Mouse (Mus musculus): Measurements from ENCODE around the gene Gm28635. TPM values are rescaled to one million over a fixed set of nuclear protein-coding genes. Genes with fewer than 3 reads are reported as not detected.
A peak's percentile ranks its signal among the peaks of the same experiment; 100 is the strongest.

The Gm28635 gene
- polyA plus RNA-seq, 1 experiment from 2014 or later = not detected

- 32% methylated on average over 9 of the region's 9 CpGs for WGBS
- no peak for ATAC-seq (ENCODE audit: insufficient number of reproducible peaks, insufficient read depth, low FRiP score, low read depth)
Measured at GRCm38 (mm10) chr2:84716423-84717355, 38.8 kb upstream of the Gm28635 start.

GRCm38 (mm10) chr2:84715562-84716361 lies 37.9 kb upstream of the Gm28635 start:
- Histone ChIP-seq H3K36me3 (ENCODE audit: control insufficient read depth, insufficient read depth, low read length) (peaks cover 3% of the 10 kb centered on the region; the same call in 1 of the 2 replicates), H3K4me2 (replicated peaks; ENCODE audit: low read depth, low read length) (peak overlapping the region; percentile 86), H3K4me3 (ENCODE audit: low read depth, low read length) (peak overlapping the region; percentile 75), H3K27ac (ENCODE audit: low read length) (peak overlapping the region; percentile 90), H3K9me3 (ENCODE audit: control insufficient read depth, low read depth, low read length) (no peaks in the 10 kb centered on the region), H3K4me1 (ENCODE audit: control insufficient read depth, insufficient read depth, low read length) (peaks cover 11% of the 10 kb centered on the region), H3K27me3 (ENCODE audit: control insufficient read depth, insufficient read depth, low read length) (no peaks in the 10 kb centered on the region), H3K9ac (replicated peaks; ENCODE audit: low read depth, low read length) (peak overlapping the region; percentile 73)
- peak; percentile 95 for ATAC-seq (ENCODE audit: insufficient number of reproducible peaks, insufficient read depth, low FRiP score, low read depth)
- WGBS = under 1% methylated on average over 33 of the region's 33 CpGs

More at GRCm38 (mm10) chr2:84716423-84717355, 38.8 kb upstream of the Gm28635 start:
- Histone ChIP-seq H3K4me1 (ENCODE audit: control insufficient read depth, insufficient read depth, low read length) (peaks cover 11% of the 10 kb centered on the region), H3K36me3 (ENCODE audit: control insufficient read depth, insufficient read depth, low read length) (peaks cover 3% of the 10 kb centered on the region; the same call in 1 of the 2 replicates), H3K27me3 (ENCODE audit: control insufficient read depth, insufficient read depth, low read length) (no peaks in the 10 kb centered on the region), H3K4me3 (ENCODE audit: low read depth, low read length) (peak overlapping the region; percentile 75), H3K9ac (replicated peaks; ENCODE audit: low read depth, low read length) (peak overlapping the region; percentile 73; the same call in 1 of the 2 replicates), H3K9me3 (ENCODE audit: control insufficient read depth, low read depth, low read length) (no peaks in the 10 kb centered on the region), H3K27ac (ENCODE audit: low read length) (peak overlapping the region; percentile 90), H3K4me2 (replicated peaks; ENCODE audit: low read depth, low read length) (peak overlapping the region; percentile 86)

- H3K27ac ChIP-seq (ENCODE audit: low read length) = peak within 1 kb of the TSS; percentile 90
- H3K9ac ChIP-seq (replicated peaks; ENCODE audit: low read depth, low read length) = peak within 1 kb of the TSS; percentile 85
- under 1% methylated on average over 89 of the region's 107 CpGs for WGBS
- peak within 1 kb of the TSS; percentile 75 for H3K4me3 ChIP-seq (ENCODE audit: low read depth, low read length)
- H3K4me2 ChIP-seq (replicated peaks; ENCODE audit: low read depth, low read length) = peak within 1 kb of the TSS; percentile 86
- H3K36me3 ChIP-seq (ENCODE audit: control insufficient read depth, insufficient read depth, low read length) = peaks cover 11% of the 10 kb centered on the region; the same call in 1 of the 2 replicates
- no peaks in the 10 kb centered on the region for H3K9me3 ChIP-seq (ENCODE audit: control insufficient read depth, low read depth, low read length)
- H3K4me1 ChIP-seq (ENCODE audit: control insufficient read depth, insufficient read depth, low read length) = peaks cover 11% of the 10 kb centered on the region
- peak; percentile 96 for ATAC-seq (ENCODE audit: insufficient number of reproducible peaks, insufficient read depth, low FRiP score, low read depth)
- no peaks in the 10 kb centered on the region for H3K27me3 ChIP-seq (ENCODE audit: control insufficient read depth, insufficient read depth, low read length)
Measured at GRCm38 (mm10) chr2:84714811-84715561, 37.1 kb upstream of the Gm28635 start, which contains the start of gene Zdhhc5. Zdhhc5 (minus strand) TSS chr2:84715180.

GRCm38 (mm10) chr2:84714422-84714810 lies 36.6 kb upstream of the Gm28635 start:
- WGBS = under 1% methylated on average over 18 of the region's 26 CpGs
- ATAC-seq (ENCODE audit: insufficient number of reproducible peaks, insufficient read depth, low FRiP score, low read depth) = no peak
- Histone ChIP-seq H3K27me3 (ENCODE audit: control insufficient read depth, insufficient read depth, low read length) (no peaks in the 10 kb centered on the region), H3K27ac (ENCODE audit: low read length) (peak overlapping the region; percentile 90), H3K9me3 (ENCODE audit: control insufficient read depth, low read depth, low read length) (no peaks in the 10 kb centered on the region), H3K36me3 (ENCODE audit: control insufficient read depth, insufficient read depth, low read length) (peaks cover 15% of the 10 kb centered on the region; the same call in 1 of the 2 replicates), H3K9ac (replicated peaks; ENCODE audit: low read depth, low read length) (peak overlapping the region; percentile 85), H3K4me3 (ENCODE audit: low read depth, low read length) (peak overlapping the region; percentile 75), H3K4me2 (replicated peaks; ENCODE audit: low read depth, low read length) (peak overlapping the region; percentile 72), H3K4me1 (ENCODE audit: control insufficient read depth, insufficient read depth, low read length) (peaks cover 11% of the 10 kb centered on the region)

GRCm38 (mm10) chr2:84711898-84712297 lies 34.1 kb upstream of the Gm28635 start:
- Histone ChIP-seq H3K27me3 (ENCODE audit: control insufficient read depth, insufficient read depth, low read length) (no peaks in the 10 kb centered on the region), H3K9ac (replicated peaks; ENCODE audit: low read depth, low read length) (no peak overlapping the region), H3K4me2 (replicated peaks; ENCODE audit: low read depth, low read length) (no peak overlapping the region), H3K36me3 (ENCODE audit: control insufficient read depth, insufficient read depth, low read length) (peaks cover 30% of the 10 kb centered on the region), H3K4me3 (ENCODE audit: low read depth, low read length) (no peak overlapping the region), H3K27ac (ENCODE audit: low read length) (no peak overlapping the region), H3K9me3 (ENCODE audit: control insufficient read depth, low read depth, low read length) (no peaks in the 10 kb centered on the region), H3K4me1 (ENCODE audit: control insufficient read depth, insufficient read depth, low read length) (peaks cover 15% of the 10 kb centered on the region)
- ATAC-seq (ENCODE audit: insufficient number of reproducible peaks, insufficient read depth, low FRiP score, low read depth) = no peak
- 87% methylated on average over 2 of the region's 2 CpGs for WGBS

- Histone ChIP-seq H3K27ac (ENCODE audit: low read length) (no peak overlapping the region), H3K36me3 (ENCODE audit: control insufficient read depth, insufficient read depth, low read length) (peaks cover 41% of the 10 kb centered on the region), H3K4me2 (replicated peaks; ENCODE audit: low read depth, low read length) (no peak overlapping the region), H3K4me1 (ENCODE audit: control insufficient read depth, insufficient read depth, low read length) (0 out of 2 replicates have a peak, but pooled peaks cover 4% of the 10 kb centered on the region), H3K4me3 (ENCODE audit: low read depth, low read length) (no peak overlapping the region), H3K9me3 (ENCODE audit: control insufficient read depth, low read depth, low read length) (no peaks in the 10 kb centered on the region), H3K9ac (replicated peaks; ENCODE audit: low read depth, low read length) (no peak overlapping the region), H3K27me3 (ENCODE audit: control insufficient read depth, insufficient read depth, low read length) (no peaks in the 10 kb centered on the region)
- 80% methylated on average over 1 of the region's 1 CpGs for WGBS
- no peak for ATAC-seq (ENCODE audit: insufficient number of reproducible peaks, insufficient read depth, low FRiP score, low read depth)
Measured at GRCm38 (mm10) chr2:84707523-84707922, 29.7 kb upstream of the Gm28635 start.

GRCm38 (mm10) chr2:84705295-84705694 lies 27.5 kb upstream of the Gm28635 start:
- Histone ChIP-seq H3K27me3 (ENCODE audit: control insufficient read depth, insufficient read depth, low read length) (no peaks in the 10 kb centered on the region), H3K36me3 (ENCODE audit: control insufficient read depth, insufficient read depth, low read length) (peaks cover 40% of the 10 kb centered on the region), H3K4me3 (ENCODE audit: low read depth, low read length) (no peak overlapping the region), H3K4me2 (replicated peaks; ENCODE audit: low read depth, low read length) (no peak overlapping the region), H3K4me1 (ENCODE audit: control insufficient read depth, insufficient read depth, low read length) (0 out of 2 replicates have a peak, but pooled peaks cover 4% of the 10 kb centered on the region), H3K9me3 (ENCODE audit: control insufficient read depth, low read depth, low read length) (no peaks in the 10 kb centered on the region), H3K27ac (ENCODE audit: low read length) (peak overlapping the region; percentile 63; the same call in 1 of the 2 replicates), H3K9ac (replicated peaks; ENCODE audit: low read depth, low read length) (no peak overlapping the region)
- 0 out of 2 replicates have a peak, but pooled peaks have one; percentile 23 for ATAC-seq (ENCODE audit: insufficient number of reproducible peaks, insufficient read depth, low FRiP score, low read depth)
- WGBS = 73% methylated on average over 1 of the region's 1 CpGs

Measured in stomach, embryonic 14.5 days (tissue).